Mouse (Mus musculus) liver, embryonic 13.5 days (tissue): Measurements from ENCODE around the gene Sidt2. TPM values are rescaled to one million over a fixed set of nuclear protein-coding genes. Genes with fewer than 3 reads are reported as not detected.

ENCODE experiments used
- ATAC-seq: fragments of 200-750 bp; cut with Nextera tagmentation; 2 replicates; pipeline ENCODE4 v1.8.0; 2017; ENCODE audit warnings: low read depth, mild to moderate bottlenecking, moderate number of reproducible peaks, moderate library complexity
- DNase-seq: peaks from one replicate; pipeline ENCODE4 v3.0.0; 2022
- H3K27ac ChIP-seq: fragments of 300-500 bp; sonication (generic); 2 replicates; pipeline ENCODE4 v1.5.1; 2015; ENCODE audit warnings: moderate library complexity, mild to moderate bottlenecking, inconsistent platforms
- H3K27me3 ChIP-seq: fragments of 300-500 bp; sonication (generic); 2 replicates; pipeline ENCODE4 v1.6.1; 2015; ENCODE audit warnings: mild to moderate bottlenecking, inconsistent platforms
- H3K36me3 ChIP-seq: fragments of 300-500 bp; sonication (generic); 2 replicates; pipeline ENCODE4 v1.6.1; 2015; ENCODE audit warnings: mild to moderate bottlenecking, inconsistent platforms
- H3K4me1 ChIP-seq: fragments of 300-500 bp; sonication (generic); replicated peaks from 2 replicates; pipeline ENCODE4 v1.6.1; 2015; ENCODE audit warnings: inconsistent platforms
- H3K4me2 ChIP-seq: fragments of 300-500 bp; sonication (generic); 2 replicates; pipeline ENCODE4 v1.6.1; 2015; ENCODE audit warnings: inconsistent platforms, mild to moderate bottlenecking, moderate library complexity
- H3K4me3 ChIP-seq: fragments of 300-500 bp; sonication (generic); replicated peaks from 2 replicates; pipeline ENCODE4 v1.5.1; 2015; ENCODE audit warnings: mild to moderate bottlenecking, inconsistent platforms
- H3K9ac ChIP-seq: fragments of 300-500 bp; sonication (generic); 2 replicates; pipeline ENCODE4 v1.6.1; 2015; ENCODE audit warnings: mild to moderate bottlenecking, inconsistent platforms
- H3K9me3 ChIP-seq: fragments of 300-500 bp; sonication (generic); replicated peaks from 2 replicates; pipeline ENCODE4 v1.6.1; 2016; ENCODE audit warnings: inconsistent platforms
- WGBS: fragments of 180-500 bp; shearing (Covaris S2); methylation state at CpG from one replicate; pipeline ENCODE4 v1.1.7; 2015; ENCODE audit not compliant: insufficient replicate concordance; 5-methylcytosine and 5-hydroxymethylcytosine counted together
- polyA plus RNA-seq: library from polyadenylated mRNA; unstranded; fragments of >200 nt; fragmentation: Nextera tagmentation; extraction: Ambion mirVana; gene quantifications from 2 replicates; pipeline ENCODE4 v1.2.1, GENCODE M21; 2015

Sidt2 gene
- polyA plus RNA-seq = 17.7 and 19.6 TPM in 2 replicates

GRCm38 (mm10) chr9:45955107-45955963, at the start of gene Sidt2:
Gene Sidt2, minus strand, starts transcription at chr9:45955258.
- H3K4me1 ChIP-seq = peaks cover 41% of the 10 kb centered on the region
- H3K27ac ChIP-seq = peak within 1 kb of the TSS; percentile 91
- DNase-seq (peak; percentile 77), ATAC-seq (peak; percentile 93)
- no peaks in the 10 kb centered on the region for H3K9me3 ChIP-seq
- H3K4me2 ChIP-seq = peak within 1 kb of the TSS; percentile 91
- H3K9ac ChIP-seq = peak within 1 kb of the TSS; percentile 97
- 1% methylated on average over 48 of the region's 48 CpGs for WGBS
- H3K4me3 ChIP-seq = peak within 1 kb of the TSS; percentile 88
- H3K36me3 ChIP-seq = peaks cover 27% of the 10 kb centered on the region
- no peaks in the 10 kb centered on the region for H3K27me3 ChIP-seq

GRCm38 (mm10) chr9:46004529-46004928, 49.5 kb upstream of the Sidt2 start:
- 49% methylated on average over 3 of the region's 3 CpGs for WGBS

GRCm38 (mm10) chr9:46003729-46004128, 48.7 kb upstream of the Sidt2 start:
- no peaks in the 10 kb centered on the region for H3K9me3 ChIP-seq
- ATAC-seq (no peak), DNase-seq (no peak)
- no peaks in the 10 kb centered on the region for H3K27me3 ChIP-seq
- whole genome bisulfite sequencing = 16% methylated on average over 7 of the region's 7 CpGs
- peaks cover 2% of the 10 kb centered on the region; the same call in 1 of the 2 replicates for H3K4me1 ChIP-seq
- no peak overlapping the region for H3K27ac ChIP-seq
- no peak overlapping the region for H3K9ac ChIP-seq
- H3K4me2 ChIP-seq = no peak overlapping the region
- no peak overlapping the region for H3K4me3 ChIP-seq
- no peaks in the 10 kb centered on the region for H3K36me3 ChIP-seq

More at GRCm38 (mm10) chr9:46004529-46004928, 49.5 kb upstream of the Sidt2 start:
- H3K9me3 ChIP-seq = no peaks in the 10 kb centered on the region
- no peak for ATAC-seq
- H3K4me1 ChIP-seq = peaks cover 9% of the 10 kb centered on the region
- H3K4me3 ChIP-seq = no peak overlapping the region
- no peak overlapping the region for H3K27ac ChIP-seq
- H3K9ac ChIP-seq = no peak overlapping the region
- no peaks in the 10 kb centered on the region for H3K27me3 ChIP-seq
- no peaks in the 10 kb centered on the region for H3K36me3 ChIP-seq
- no peak overlapping the region for H3K4me2 ChIP-seq
- no peak for DNase-seq

- H3K4me2 ChIP-seq = no peak overlapping the region
- ATAC-seq = no peak
- no peak overlapping the region for H3K9ac ChIP-seq
- H3K4me1 ChIP-seq = no peaks in the 10 kb centered on the region
- H3K4me3 ChIP-seq = no peak overlapping the region
- H3K27me3 ChIP-seq = no peaks in the 10 kb centered on the region
- 73% methylated on average over 4 of the region's 4 CpGs for WGBS
- no peak for DNase-seq
- no peaks in the 10 kb centered on the region for H3K9me3 ChIP-seq
- H3K27ac ChIP-seq = no peak overlapping the region
- H3K36me3 ChIP-seq = no peaks in the 10 kb centered on the region
These were observed 44.0 kb upstream of the Sidt2 start for GRCm38 (mm10) chr9:45999009-45999408.

GRCm38 (mm10) chr9:45985229-45985567, 30.1 kb upstream of the Sidt2 start:
- WGBS = 1% methylated on average over 4 of the region's 4 CpGs
- peaks cover 43% of the 10 kb centered on the region for H3K4me1 ChIP-seq
- ATAC-seq = peak; percentile 25; the same call in 1 of the 2 replicates
- peak overlapping the region; percentile 92 for H3K4me3 ChIP-seq
- DNase-seq = no peak
- peaks cover 14% of the 10 kb centered on the region for H3K36me3 ChIP-seq
- peak overlapping the region; percentile 88 for H3K27ac ChIP-seq
- H3K27me3 ChIP-seq = no peaks in the 10 kb centered on the region
- H3K9me3 ChIP-seq = no peaks in the 10 kb centered on the region
- H3K4me2 ChIP-seq = peak overlapping the region; percentile 80
- peak overlapping the region; percentile 93 for H3K9ac ChIP-seq

GRCm38 (mm10) chr9:45984409-45985228, 29.6 kb upstream of the Sidt2 start:
- Histone ChIP-seq H3K27me3 (no peaks in the 10 kb centered on the region), H3K27ac (peak overlapping the region; percentile 88), H3K4me3 (peak overlapping the region; percentile 92), H3K36me3 (peaks cover 14% of the 10 kb centered on the region), H3K4me2 (peak overlapping the region; percentile 80), H3K4me1 (peaks cover 49% of the 10 kb centered on the region), H3K9me3 (no peaks in the 10 kb centered on the region), H3K9ac (peak overlapping the region; percentile 93)
- peak; percentile 89 for ATAC-seq
- peak; percentile 84 for DNase-seq
- under 1% methylated on average over 75 of the region's 76 CpGs for WGBS

- peak overlapping the region; percentile 88 for H3K27ac ChIP-seq
- peak overlapping the region; percentile 93 for H3K9ac ChIP-seq
- H3K36me3 ChIP-seq = peaks cover 16% of the 10 kb centered on the region
- H3K4me1 ChIP-seq = peaks cover 55% of the 10 kb centered on the region
- H3K4me2 ChIP-seq = peak overlapping the region; percentile 80
- H3K27me3 ChIP-seq = no peaks in the 10 kb centered on the region
- H3K9me3 ChIP-seq = no peaks in the 10 kb centered on the region
- DNase-seq = peak; percentile 4
- 0 out of 2 replicates have a peak, but pooled peaks have one; percentile 17 for ATAC-seq
- H3K4me3 ChIP-seq = peak overlapping the region; percentile 92
- WGBS = under 1% methylated on average over 23 of the region's 23 CpGs
These were observed 28.8 kb upstream of the Sidt2 start for GRCm38 (mm10) chr9:45983676-45984408.

GRCm38 (mm10) chr9:45981331-45981730, 26.3 kb upstream of the Sidt2 start:
- ATAC-seq (no peak), DNase-seq (no peak)
- Histone ChIP-seq H3K9me3 (no peaks in the 10 kb centered on the region), H3K4me1 (peaks cover 71% of the 10 kb centered on the region), H3K4me2 (peak overlapping the region; percentile 15; the same call in 1 of the 2 replicates), H3K36me3 (peaks cover 39% of the 10 kb centered on the region), H3K27me3 (no peaks in the 10 kb centered on the region), H3K27ac (0 out of 2 replicates have a peak overlapping the region, but pooled peaks have one; percentile 31), H3K4me3 (no peak overlapping the region), H3K9ac (no peak overlapping the region)

- WGBS = 82% methylated on average over 1 of the region's 1 CpGs
- Histone ChIP-seq H3K9me3 (no peaks in the 10 kb centered on the region), H3K9ac (peak overlapping the region; percentile 33; the same call in 1 of the 2 replicates), H3K4me1 (peaks cover 68% of the 10 kb centered on the region), H3K27ac (peak overlapping the region; percentile 53; the same call in 1 of the 2 replicates), H3K4me2 (0 out of 2 replicates have a peak overlapping the region, but pooled peaks have one; percentile 26), H3K4me3 (no peak overlapping the region), H3K27me3 (no peaks in the 10 kb centered on the region), H3K36me3 (peaks cover 44% of the 10 kb centered on the region)
- no peak for ATAC-seq
- no peak for DNase-seq
These were observed 25.6 kb upstream of the Sidt2 start for GRCm38 (mm10) chr9:45980611-45981010.

- Histone ChIP-seq H3K4me1 (peaks cover 61% of the 10 kb centered on the region), H3K4me2 (peak overlapping the region; percentile 30), H3K27ac (peak overlapping the region; percentile 61), H3K9ac (peak overlapping the region; percentile 30; the same call in 1 of the 2 replicates), H3K4me3 (no peak overlapping the region; the same call in 1 of the 2 replicates), H3K27me3 (no peaks in the 10 kb centered on the region), H3K36me3 (peaks cover 50% of the 10 kb centered on the region), H3K9me3 (no peaks in the 10 kb centered on the region)
- 72% methylated on average over 2 of the region's 2 CpGs for WGBS
- ATAC-seq = peak; percentile 49
- no peak for DNase-seq
These were observed 24.7 kb upstream of the Sidt2 start for GRCm38 (mm10) chr9:45979778-45980177.
